Mouse (Mus musculus): Measurements from ENCODE around the gene Ndufb7. TPM values are rescaled to one million over a fixed set of nuclear protein-coding genes. Genes with fewer than 3 reads are reported as not detected.

Gene Ndufb7
- polyA plus RNA-seq, 1 experiment from 2014 or later, result 479 TPM

- 32% methylated on average over 3 of the region's 3 CpGs for WGBS
- no peak overlapping the region for H3K27ac ChIP-seq
- DNase-seq (ENCODE audit: low spot score), result no peak
Observed at GRCm38 (mm10) chr8:83596369-83596768, 29.9 kb downstream of the Ndufb7 start.

GRCm38 (mm10) chr8:83598146-83598545 lies 31.7 kb downstream of the Ndufb7 start:
- no peak overlapping the region for H3K4me3 ChIP-seq
- H3K27me3 ChIP-seq (ENCODE audit: insufficient read depth, poor library complexity, severe bottlenecking), result no peaks in the 10 kb centered on the region
- peaks cover 20% of the 10 kb centered on the region for H3K4me1 ChIP-seq
- no peaks in the 10 kb centered on the region for H3K9me3 ChIP-seq
- H3K27ac ChIP-seq, result no peak overlapping the region
- 12% methylated on average over 1 of the region's 1 CpGs for WGBS
- no peak for DNase-seq (ENCODE audit: low spot score)
- no peaks in the 10 kb centered on the region for H3K36me3 ChIP-seq

More at GRCm38 (mm10) chr8:83596369-83596768, 29.9 kb downstream of the Ndufb7 start:
- Histone ChIP-seq H3K9me3 (no peaks in the 10 kb centered on the region), H3K27me3 (ENCODE audit: insufficient read depth, poor library complexity, severe bottlenecking) (no peaks in the 10 kb centered on the region), H3K36me3 (peaks cover 6% of the 10 kb centered on the region), H3K4me1 (peaks cover 23% of the 10 kb centered on the region), H3K4me3 (no peak overlapping the region)

- Histone ChIP-seq H3K27me3 (ENCODE audit: insufficient read depth, poor library complexity, severe bottlenecking) (no peaks in the 10 kb centered on the region), H3K9me3 (no peaks in the 10 kb centered on the region), H3K36me3 (no peaks in the 10 kb centered on the region), H3K4me1 (peaks cover 15% of the 10 kb centered on the region), H3K4me3 (no peak overlapping the region), H3K27ac (no peak overlapping the region)
- no peak for DNase-seq (ENCODE audit: low spot score)
Observed at GRCm38 (mm10) chr8:83599814-83600213, 33.3 kb downstream of the Ndufb7 start.

GRCm38 (mm10) chr8:83602650-83603029 lies 36.2 kb downstream of the Ndufb7 start:
- H3K4me1 ChIP-seq, result peaks cover 22% of the 10 kb centered on the region
- no peak overlapping the region for H3K4me3 ChIP-seq
- no peaks in the 10 kb centered on the region for H3K36me3 ChIP-seq
- 56% methylated on average over 2 of the region's 2 CpGs for WGBS
- no peaks in the 10 kb centered on the region for H3K9me3 ChIP-seq
- H3K27me3 ChIP-seq (ENCODE audit: insufficient read depth, poor library complexity, severe bottlenecking), result no peaks in the 10 kb centered on the region
- DNase-seq (ENCODE audit: low spot score), result no peak
- H3K27ac ChIP-seq, result no peak overlapping the region

- Histone ChIP-seq H3K4me3 (peak within 1 kb of the TSS; percentile 85), H3K27ac (peak within 1 kb of the TSS; percentile 98), H3K27me3 (ENCODE audit: insufficient read depth, poor library complexity, severe bottlenecking) (no peaks in the 10 kb centered on the region), H3K36me3 (peaks cover 32% of the 10 kb centered on the region), H3K4me1 (peaks cover 26% of the 10 kb centered on the region), H3K9me3 (no peaks in the 10 kb centered on the region)
- WGBS, result under 1% methylated on average over 69 of the region's 69 CpGs
- peak; percentile 100 for DNase-seq (ENCODE audit: low spot score)
Observed at GRCm38 (mm10) chr8:83607661-83608397, 41.4 kb downstream of the Ndufb7 start, which contains the start of the genes Tecr and Dnajb1. Tecr (minus strand) TSS chr8:83607971. Dnajb1 (plus strand) TSS chr8:83608193.

DNA sequence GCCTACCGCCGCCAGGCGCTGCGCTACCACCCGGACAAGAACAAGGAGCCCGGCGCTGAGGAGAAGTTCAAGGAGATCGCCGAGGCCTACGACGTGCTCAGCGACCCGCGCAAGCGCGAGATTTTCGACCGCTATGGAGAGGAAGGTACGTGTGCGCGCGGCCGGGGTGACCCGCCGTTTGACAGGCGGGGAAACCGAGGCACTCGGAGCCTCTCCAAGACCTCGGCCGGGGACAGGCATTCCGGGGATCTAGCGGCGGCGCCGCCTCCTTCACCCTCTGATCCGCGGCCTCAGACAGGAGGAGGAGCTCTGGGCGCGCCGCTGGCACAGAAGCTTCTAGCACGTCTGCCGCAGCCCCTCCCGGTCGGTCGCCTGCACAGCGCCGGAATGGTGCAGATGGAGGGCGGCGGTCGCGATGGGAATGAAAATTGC lies 41.9 kb downstream of the Ndufb7 start:
- Histone ChIP-seq H3K9me3 (no peaks in the 10 kb centered on the region), H3K4me1 (peaks cover 26% of the 10 kb centered on the region), H3K27ac (peak overlapping the region; percentile 98), H3K4me3 (peak overlapping the region; percentile 85), H3K27me3 (ENCODE audit: insufficient read depth, poor library complexity, severe bottlenecking) (no peaks in the 10 kb centered on the region), H3K36me3 (peaks cover 34% of the 10 kb centered on the region)
- WGBS, result under 1% methylated on average over 51 of the region's 51 CpGs
- DNase-seq (ENCODE audit: low spot score), result peak; percentile 91

DNA sequence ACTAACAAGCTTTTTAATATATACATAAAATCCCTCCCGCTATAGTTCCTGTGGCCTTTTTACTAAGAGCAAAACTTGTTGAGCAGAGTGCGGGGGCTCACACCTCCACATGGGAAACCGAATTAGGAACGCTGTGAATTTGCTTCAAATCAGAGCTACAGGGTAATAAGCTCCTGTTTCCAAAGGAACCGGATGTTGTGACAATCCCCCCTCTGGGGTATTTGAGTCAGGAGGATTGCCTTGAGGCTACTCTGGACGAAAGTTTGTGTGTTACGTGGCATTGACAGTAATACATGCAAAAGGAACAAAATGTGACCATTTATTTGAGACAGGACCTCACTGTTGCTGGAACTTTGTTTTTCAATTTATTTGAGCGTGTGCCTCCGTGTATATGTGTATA lies 42.6 kb downstream of the Ndufb7 start:
- Histone ChIP-seq H3K27me3 (ENCODE audit: insufficient read depth, poor library complexity, severe bottlenecking) (no peaks in the 10 kb centered on the region), H3K27ac (peak overlapping the region; percentile 98), H3K36me3 (peaks cover 39% of the 10 kb centered on the region), H3K9me3 (no peaks in the 10 kb centered on the region), H3K4me3 (peak overlapping the region; percentile 85), H3K4me1 (peaks cover 26% of the 10 kb centered on the region)
- 38% methylated on average over 9 of the region's 9 CpGs for WGBS
- no peak for DNase-seq (ENCODE audit: low spot score)

GRCm38 (mm10) chr8:83609547-83610180 lies 43.2 kb downstream of the Ndufb7 start:
- 91% methylated on average over 10 of the region's 10 CpGs for WGBS
- H3K27ac ChIP-seq, result no peak overlapping the region
- no peaks in the 10 kb centered on the region for H3K27me3 ChIP-seq (ENCODE audit: insufficient read depth, poor library complexity, severe bottlenecking)
- peaks cover 26% of the 10 kb centered on the region for H3K4me1 ChIP-seq
- H3K36me3 ChIP-seq, result peaks cover 42% of the 10 kb centered on the region
- no peak for DNase-seq (ENCODE audit: low spot score)
- peak overlapping the region; percentile 85 for H3K4me3 ChIP-seq
- H3K9me3 ChIP-seq, result no peaks in the 10 kb centered on the region

GRCm38 (mm10) chr8:83611921-83612320 lies 45.5 kb downstream of the Ndufb7 start:
- DNase-seq (ENCODE audit: low spot score), result no peak
- Histone ChIP-seq H3K36me3 (peaks cover 42% of the 10 kb centered on the region), H3K4me1 (peaks cover 21% of the 10 kb centered on the region), H3K9me3 (no peaks in the 10 kb centered on the region), H3K4me3 (no peak overlapping the region), H3K27me3 (ENCODE audit: insufficient read depth, poor library complexity, severe bottlenecking) (no peaks in the 10 kb centered on the region), H3K27ac (no peak overlapping the region)
- WGBS, result 85% methylated on average over 4 of the region's 4 CpGs

- 88% methylated on average over 4 of the region's 4 CpGs for WGBS
- Histone ChIP-seq H3K27me3 (ENCODE audit: insufficient read depth, poor library complexity, severe bottlenecking) (no peaks in the 10 kb centered on the region), H3K4me1 (peaks cover 18% of the 10 kb centered on the region), H3K4me3 (no peak overlapping the region), H3K36me3 (peaks cover 42% of the 10 kb centered on the region), H3K27ac (no peak overlapping the region), H3K9me3 (no peaks in the 10 kb centered on the region)
- DNase-seq (ENCODE audit: low spot score), result no peak
Observed at GRCm38 (mm10) chr8:83613695-83614094, 47.2 kb downstream of the Ndufb7 start.

DNA sequence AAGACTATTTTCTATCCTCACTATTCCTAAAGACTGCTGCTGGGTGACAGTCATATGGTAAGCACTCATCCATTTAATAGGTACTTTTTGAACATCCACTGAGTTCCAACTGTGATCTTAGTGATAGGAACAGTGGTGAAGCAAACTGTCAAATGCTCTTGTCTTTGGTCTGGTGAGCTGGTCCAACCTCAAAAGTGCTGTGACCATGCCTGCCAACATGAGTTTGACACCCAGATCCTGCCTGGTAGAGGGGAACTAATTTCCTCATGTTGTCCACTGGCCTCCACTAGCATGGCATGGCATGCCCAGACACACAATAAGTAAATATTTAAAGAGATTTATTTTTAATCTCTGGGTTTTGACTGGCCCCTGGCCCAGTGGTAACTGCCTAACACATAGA lies 50.2 kb downstream of the Ndufb7 start:
- no peak overlapping the region for H3K27ac ChIP-seq
- H3K27me3 ChIP-seq (ENCODE audit: insufficient read depth, poor library complexity, severe bottlenecking), result no peaks in the 10 kb centered on the region
- no peak overlapping the region for H3K4me3 ChIP-seq
- no peaks in the 10 kb centered on the region for H3K4me1 ChIP-seq
- no peak for DNase-seq (ENCODE audit: low spot score)
- peaks cover 21% of the 10 kb centered on the region for H3K36me3 ChIP-seq
- no peaks in the 10 kb centered on the region for H3K9me3 ChIP-seq

- 80% methylated on average over 2 of the region's 2 CpGs for WGBS
- no peaks in the 10 kb centered on the region for H3K9me3 ChIP-seq
- no peak for DNase-seq (ENCODE audit: low spot score)
Observed at GRCm38 (mm10) chr8:83617111-83617510, 50.6 kb downstream of the Ndufb7 start.

DNA sequence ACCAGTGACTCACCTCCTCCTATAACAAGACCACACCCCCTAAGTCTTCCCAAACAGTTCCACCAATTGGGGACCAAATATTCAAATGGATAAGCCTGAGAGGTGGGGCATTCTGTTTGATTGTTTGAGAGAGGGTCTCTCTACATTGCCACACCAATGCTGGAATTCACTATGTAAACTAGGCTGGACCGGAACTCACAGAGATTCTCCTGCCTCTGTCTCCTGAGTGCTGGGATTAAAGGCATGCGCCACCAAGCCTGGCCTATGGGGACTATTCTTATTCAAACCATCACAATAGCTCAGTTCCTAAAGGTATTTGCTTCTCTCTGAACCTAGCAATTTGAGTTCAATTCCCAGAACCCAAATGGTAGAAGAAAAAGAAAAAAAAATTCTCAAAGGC lies 52.1 kb downstream of the Ndufb7 start:
- WGBS, result 89% methylated on average over 2 of the region's 2 CpGs
- DNase-seq (ENCODE audit: low spot score), result no peak
- Histone ChIP-seq H3K36me3 (peaks cover 7% of the 10 kb centered on the region), H3K27ac (no peak overlapping the region), H3K4me1 (peaks cover 10% of the 10 kb centered on the region), H3K9me3 (no peaks in the 10 kb centered on the region), H3K27me3 (ENCODE audit: insufficient read depth, poor library complexity, severe bottlenecking) (0 out of 2 replicates have a peak, but pooled peaks cover 5% of the 10 kb centered on the region), H3K4me3 (no peak overlapping the region)

More at GRCm38 (mm10) chr8:83617111-83617510, 50.6 kb downstream of the Ndufb7 start:
- H3K27me3 ChIP-seq (ENCODE audit: insufficient read depth, poor library complexity, severe bottlenecking), result 0 out of 2 replicates have a peak, but pooled peaks cover 4% of the 10 kb centered on the region
- H3K27ac ChIP-seq, result no peak overlapping the region
- peaks cover 16% of the 10 kb centered on the region for H3K36me3 ChIP-seq
- H3K4me3 ChIP-seq, result no peak overlapping the region
- H3K4me1 ChIP-seq, result 0 out of 2 replicates have a peak, but pooled peaks cover 2% of the 10 kb centered on the region

Data from heart, embryonic 10.5 days (tissue).